Mouse (Mus musculus) CH12.LX (cell line): ENCODE data around the gene Pla2g12b. TPM values are rescaled to one million over a fixed set of nuclear protein-coding genes. Genes with fewer than 3 reads are reported as not detected.

Experiments
- DNase-seq: peaks from one replicate; pipeline ENCODE4 v3.0.0-alpha.2; 2013; ENCODE audit errors: extremely low read depth
- H3K27ac ChIP-seq: 2 replicates; pipeline ENCODE4 v1.5.1; 2012; ENCODE audit warnings: low read depth, mild to moderate bottlenecking, control low read depth, moderate library complexity; ENCODE audit not compliant: insufficient read depth
- H3K27me3 ChIP-seq: replicated peaks from 2 replicates; pipeline ENCODE3; 2012; ENCODE audit warnings: inconsistent platforms
- H3K36me3 ChIP-seq, 2 experiments: replicated peaks in 1 of 2; 2 replicates each; pipeline versions ENCODE3 to v1.6.1; 2012; ENCODE audit warnings: inconsistent platforms in 1 of 2, low read length in 1 of 2, mild to moderate bottlenecking in 1 of 2, mixed read lengths in 1 of 2, moderate library complexity in 1 of 2; ENCODE audit not compliant: control insufficient read depth in 1 of 2, insufficient read depth in 1 of 2
- H3K4me1 ChIP-seq, 2 experiments: 2 replicates each; pipeline ENCODE4 v1.6.1; 2012; ENCODE audit warnings: inconsistent platforms in 1 of 2, moderate library complexity in 1 of 2; ENCODE audit not compliant: insufficient read depth in 2 of 2, control insufficient read depth in 1 of 2
- H3K4me2 ChIP-seq: 2 replicates; pipeline ENCODE4 v1.6.1; 2012; ENCODE audit warnings: low read depth, mild to moderate bottlenecking, control low read depth; ENCODE audit not compliant: poor library complexity, insufficient read depth, severe bottlenecking
- H3K4me3 ChIP-seq, 3 experiments: fragments of 150-350 bp in 1 of 3; sonication (generic) in 1 of 3; replicated peaks in 1 of 3; 2 replicates each; pipeline versions ENCODE3 to v1.5.1; 2011 to 2012; ENCODE audit warnings: low read depth in 2 of 3, low read length in 2 of 3, mild to moderate bottlenecking in 2 of 3, moderate library complexity in 2 of 3, control low read depth in 1 of 3, improper control_type of control experiment in 1 of 3, inconsistent platforms in 1 of 3, mixed read lengths in 1 of 3; ENCODE audit not compliant: poor library complexity in 1 of 3
- H3K79me2 ChIP-seq: replicated peaks from 2 replicates; pipeline ENCODE4 v1.6.1; 2012; ENCODE audit warnings: mild to moderate bottlenecking, moderate library complexity; ENCODE audit not compliant: control insufficient read depth, poor library complexity, insufficient read depth, severe bottlenecking; ENCODE audit errors: extremely low read depth
- H3K9ac ChIP-seq: 2 replicates; pipeline ENCODE4 v1.6.1; 2012; ENCODE audit warnings: low read depth, mild to moderate bottlenecking, control low read depth, moderate library complexity; ENCODE audit not compliant: insufficient read depth
- H3K9me3 ChIP-seq: replicated peaks from 2 replicates; pipeline ENCODE3; 2012; ENCODE audit warnings: low read length, inconsistent platforms, mixed read lengths
- BHLHE40 ChIP-seq: IDR thresholded peaks from 2 replicates; pipeline ENCODE4 v1.6.1; 2011; ENCODE audit warnings: mild to moderate bottlenecking, low read depth, low read length, improper control_type of control experiment
- CHD2 ChIP-seq: IDR thresholded peaks from 2 replicates; pipeline ENCODE4 v1.6.1; 2011; ENCODE audit warnings: low read length, improper control_type of control experiment
- ELF1 ChIP-seq: IDR thresholded peaks from 2 replicates; pipeline ENCODE4 v1.6.1; 2014; ENCODE audit warnings: low read depth, mild to moderate bottlenecking, inconsistent platforms, low read length, improper control_type of control experiment
- GABPA ChIP-seq: IDR thresholded peaks from 2 replicates; pipeline ENCODE4 v1.6.1; 2012; ENCODE audit warnings: low read depth, low read length, improper control_type of control experiment, inconsistent platforms; ENCODE audit not compliant: insufficient replicate concordance
- JUN ChIP-seq: IDR thresholded peaks from 2 replicates; pipeline ENCODE4 v1.6.1; 2011; ENCODE audit warnings: low read depth, mild to moderate bottlenecking, low read length, improper control_type of control experiment, moderate library complexity; ENCODE audit not compliant: insufficient read depth
- JUND ChIP-seq: conservative IDR thresholded peaks from 2 replicates; pipeline ENCODE4 v1.6.1; 2011; ENCODE audit warnings: low read depth, low read length, improper control_type of control experiment
- KAT2A ChIP-seq: IDR thresholded peaks from 2 replicates; pipeline ENCODE4 v1.6.1; 2012; ENCODE audit warnings: low read length, improper control_type of control experiment, inconsistent platforms; ENCODE audit not compliant: insufficient replicate concordance
- MAX ChIP-seq: IDR thresholded peaks from 2 replicates; pipeline ENCODE4 v1.6.1; 2011; ENCODE audit warnings: low read length, improper control_type of control experiment
- MAZ ChIP-seq: IDR thresholded peaks from 2 replicates; pipeline ENCODE4 v1.6.1; 2012; ENCODE audit warnings: low read depth, mild to moderate bottlenecking, inconsistent platforms, low read length, improper control_type of control experiment, moderate library complexity
- MEF2A ChIP-seq: IDR thresholded peaks from 2 replicates; pipeline ENCODE4 v1.6.1; 2014; ENCODE audit warnings: low read depth, mild to moderate bottlenecking, inconsistent platforms, low read length, improper control_type of control experiment, borderline replicate concordance
- NRF1 ChIP-seq: IDR thresholded peaks from 2 replicates; pipeline ENCODE4 v1.6.1; 2014; ENCODE audit warnings: low read depth, mild to moderate bottlenecking, inconsistent platforms, low read length, improper control_type of control experiment, moderate library complexity
- RCOR1 ChIP-seq: conservative IDR thresholded peaks from 2 replicates; pipeline ENCODE4 v1.6.1; 2012; ENCODE audit warnings: low read depth, mild to moderate bottlenecking, inconsistent platforms, low read length, improper control_type of control experiment
- USF1 ChIP-seq: IDR thresholded peaks from 2 replicates; pipeline ENCODE4 v1.6.1; 2014; ENCODE audit warnings: low read depth, mild to moderate bottlenecking, inconsistent platforms, low read length, improper control_type of control experiment
- USF2 ChIP-seq: conservative IDR thresholded peaks from 2 replicates; pipeline ENCODE4 v1.6.1; 2011; ENCODE audit warnings: low read depth, low read length, improper control_type of control experiment
- ZC3H11A ChIP-seq: IDR thresholded peaks from 2 replicates; pipeline ENCODE4 v1.6.1; 2012; ENCODE audit warnings: low read depth, mild to moderate bottlenecking, inconsistent platforms, low read length, improper control_type of control experiment
- ZKSCAN1 ChIP-seq: IDR thresholded peaks from 2 replicates; pipeline ENCODE4 v1.6.1; 2012; ENCODE audit warnings: low read depth, inconsistent platforms, low read length, improper control_type of control experiment, borderline replicate concordance
- ZNF384 ChIP-seq: IDR thresholded peaks from 2 replicates; pipeline ENCODE4 v1.6.1; 2012; ENCODE audit warnings: low read depth, low read length, improper control_type of control experiment, inconsistent platforms
- dilution Hi-C: fragments of 300-500 bp; cut with MboI; formaldehyde crosslinking; loops from 2 replicates; pipeline ENCODE4 v1.14.3; 2020; ENCODE audit warnings: low sequenced_read_pairs; ENCODE audit not compliant: extremely low pct_unique_long_range_greater_than_20kb, extremely low pct_ligation_motif_present
- in situ Hi-C: fragments of 300-500 bp; cut with MboI; formaldehyde crosslinking; loops from 3 replicates; pipeline ENCODE4 v1.14.3; 2019; ENCODE audit warnings: low sequenced_read_pairs, low pct_ligation_motif_present, low pct_unique_long_range_greater_than_20kb, mixed read lengths
- polyA plus RNA-seq: library from polyadenylated mRNA; unstranded; fragments of >175 nt; gene quantifications from 2 replicates; pipeline ENCODE4 v1.2.1, GENCODE M21; 2012; ENCODE audit warnings: low read depth; ENCODE audit not compliant: insufficient read length
- total RNA-seq, 2 experiments: library from RNA; depleted of rRNA; stranded (reverse); fragments of 300-350 nt in 1 of 2; fragments of >200 nt in 1 of 2; gene quantifications; 2 replicates each; pipeline ENCODE4 v1.2.3; 2012 to 2014

Gene Pla2g12b
- total and polyA plus RNA-seq, 3 experiments: not detected

DNA sequence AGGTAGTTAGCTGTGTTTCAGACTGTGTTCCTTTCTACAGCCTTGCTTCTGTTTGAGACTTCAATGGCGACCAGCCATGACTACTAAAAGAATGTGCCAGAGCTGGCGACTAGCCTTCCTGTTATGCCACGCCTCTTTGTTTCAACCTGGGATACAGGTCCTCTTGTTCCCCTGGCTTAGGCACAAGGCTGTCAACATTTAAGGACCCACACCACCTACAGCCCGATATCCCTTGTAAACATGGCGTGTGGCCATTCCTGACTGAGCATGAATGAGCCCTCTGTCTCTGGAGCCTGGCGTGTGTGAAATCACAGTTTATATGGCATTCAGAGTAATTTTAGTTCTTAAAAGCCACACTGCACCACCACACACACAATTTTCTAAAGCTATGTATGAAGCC lies 58.8 kb downstream of the Pla2g12b start:
- TF ChIP-seq ZNF384 (no peak), ZC3H11A (no peak), JUND (no peak), ELF1 (no peak), GABPA (no peak), MAZ (no peak)
- H3K4me1 ChIP-seq: peaks cover 0 to 4% of the 10 kb centered on the region in 2 experiments; a peak in 1 of 4 replicates
- H3K36me3 ChIP-seq: peaks cover 0 to 16% of the 10 kb centered on the region in 2 experiments
- no peak overlapping the region for H3K4me2 ChIP-seq
- in situ Hi-C loops: no loop called here
- no peak for DNase-seq
- dilution Hi-C loops: no loop called here
- H3K27me3 ChIP-seq: no peaks in the 10 kb centered on the region
- H3K9ac ChIP-seq: no peak overlapping the region
- no peak overlapping the region for H3K4me3 ChIP-seq
- no peaks in the 10 kb centered on the region for H3K9me3 ChIP-seq
- H3K79me2 ChIP-seq: no peaks in the 10 kb centered on the region
- H3K27ac ChIP-seq: no peak overlapping the region

DNA sequence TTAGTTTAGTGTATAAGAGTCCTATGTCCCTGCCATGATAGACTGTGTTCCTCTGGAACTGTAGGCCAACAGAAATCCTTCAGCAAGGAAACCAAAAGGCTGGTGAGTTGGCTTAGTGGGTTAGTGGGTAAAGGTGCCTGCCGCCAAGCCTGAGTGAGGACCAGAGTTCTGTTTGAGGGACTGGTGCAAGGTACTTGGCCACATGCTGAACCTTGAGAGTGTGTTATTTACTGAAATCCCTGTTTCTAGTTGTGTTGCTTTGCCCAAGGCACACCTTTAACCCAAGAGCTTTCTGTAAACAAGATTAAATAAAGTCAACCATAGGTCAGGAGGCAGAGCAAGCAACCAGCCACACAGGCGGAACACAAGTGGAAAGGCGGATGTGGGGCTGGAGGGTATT lies 62.1 kb downstream of the Pla2g12b start:
- Histone ChIP-seq H3K4me2 (no peak overlapping the region), H3K27ac (no peak overlapping the region), H3K4me3 (no peak overlapping the region), H3K4me1 (no peaks in the 10 kb centered on the region), H3K9ac (no peak overlapping the region), H3K36me3 (peaks cover 0 to 16% of the 10 kb centered on the region in 2 experiments), H3K9me3 (no peaks in the 10 kb centered on the region), H3K27me3 (no peaks in the 10 kb centered on the region), H3K79me2 (no peaks in the 10 kb centered on the region)
- DNase-seq: no peak
- dilution Hi-C loops (no loop called here), in situ Hi-C loops (no loop called here)
- TF ChIP-seq USF1 (no peak), MAZ (no peak), JUN (no peak), USF2 (no peak), RCOR1 (no peak), KAT2A (no peak), CHD2 (no peak), ZC3H11A (no peak), NRF1 (no peak), MAX (no peak)

DNA sequence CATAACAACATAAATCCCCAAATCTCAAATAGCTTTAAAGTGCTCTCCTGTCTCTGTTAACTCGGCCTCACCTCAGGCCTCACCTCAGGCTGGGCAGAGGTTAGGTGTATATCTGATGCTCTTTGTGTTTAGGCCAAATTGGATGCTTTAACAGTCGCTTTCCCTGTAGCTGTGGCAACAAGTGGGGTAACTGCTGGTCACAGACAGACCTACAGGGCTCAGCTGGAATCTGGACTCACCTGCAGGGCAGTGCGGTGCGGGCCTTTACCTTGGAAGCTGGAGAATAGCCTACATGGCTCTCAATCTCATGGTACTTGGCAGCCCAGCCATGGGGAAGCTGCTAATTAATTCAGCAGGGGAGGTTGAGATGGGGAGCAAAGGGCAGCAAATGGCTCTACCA lies 63.2 kb downstream of the Pla2g12b start:
- TF ChIP-seq BHLHE40: no peak
- no peak for TF ChIP-seq CHD2
- no peak for TF ChIP-seq MEF2A
- no peak for TF ChIP-seq NRF1
- no peak for TF ChIP-seq MAZ
- TF ChIP-seq JUN: no peak
- TF ChIP-seq ZKSCAN1: no peak
- no peak for TF ChIP-seq MAX
- Histone ChIP-seq H3K4me2 (no peak overlapping the region), H3K4me1 (no peaks in the 10 kb centered on the region), H3K9ac (no peak overlapping the region), H3K27me3 (no peaks in the 10 kb centered on the region), H3K4me3 (no peak overlapping the region), H3K27ac (no peak overlapping the region), H3K36me3 (peaks cover 0 to 16% of the 10 kb centered on the region in 2 experiments), H3K9me3 (no peaks in the 10 kb centered on the region), H3K79me2 (no peaks in the 10 kb centered on the region)
- DNase-seq: no peak
- dilution Hi-C loops (no loop called here), in situ Hi-C loops (no loop called here)
